Mouse (Mus musculus): ENCODE data around the gene Syt2.

DNA sequence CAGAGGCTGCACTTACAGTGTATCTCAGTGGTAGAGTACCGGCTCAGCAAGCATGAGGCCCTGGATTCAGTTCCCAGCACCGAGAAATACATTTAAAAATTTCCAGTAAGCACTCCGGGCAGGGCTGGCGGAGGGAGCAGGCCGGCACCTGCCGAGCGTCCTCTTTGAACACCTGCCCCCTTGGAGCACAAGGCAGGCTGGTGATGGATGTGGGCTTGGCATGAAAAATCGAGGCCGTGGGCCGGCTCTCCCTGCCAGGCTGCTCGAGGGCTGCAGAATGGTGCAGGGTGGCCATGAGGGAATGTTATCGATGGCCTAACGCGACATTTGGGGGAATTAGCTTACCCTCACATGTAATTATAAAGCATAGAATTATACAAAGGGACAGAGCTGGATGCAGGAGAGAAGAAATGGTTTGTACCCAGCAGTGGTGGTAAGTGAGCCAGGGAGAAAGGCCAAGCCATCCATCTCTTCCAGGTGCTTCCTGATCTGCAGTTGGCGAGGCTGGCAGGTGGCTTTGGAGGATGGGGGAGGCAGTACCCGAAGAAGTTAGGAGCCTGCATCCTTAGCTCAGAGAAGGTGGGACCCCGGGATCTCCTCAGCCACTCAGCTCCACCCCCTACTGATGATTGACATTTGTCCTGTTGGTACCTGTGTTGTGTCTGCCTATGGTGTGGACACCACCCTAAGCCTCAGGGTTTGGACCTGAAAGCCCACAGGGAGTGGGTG is 51.2 kb downstream of the Syt2 start:
- TF ChIP-seq CTCF (IDR thresholded peaks at IDR 0.05; ENCODE audit: low read depth) (no peak), EP300 (IDR thresholded peaks at IDR 0.05; ENCODE audit: low read depth) (no peak)

Data from liver, embryonic 14.5 days (tissue).